Mouse (Mus musculus): ENCODE results near the gene Galnt16.

GRCm38 (mm10) chr12:80603566-80603965 is 85.5 kb downstream of the Galnt16 start:
- TF ChIP-seq CTCF (IDR thresholded peaks at IDR 0.05; ENCODE audit: low read depth) (no peak), EP300 (IDR thresholded peaks at IDR 0.05; ENCODE audit: low read depth) (no peak)

Measured in heart, postnatal 0 days (tissue).